Mouse (Mus musculus) testis, adult 2 months (tissue): ENCODE measurements at regions not wholly inside any gene's neighbourhood (a gene's known extent, or its start where the extent isn't known, plus 50 kb on each side); places are given as distances from the start of the nearest gene placed in this dataset.

ENCODE experiments used
- CTCF ChIP-seq: fragments of 200-500 bp; IDR thresholded peaks from 2 replicates; pipeline ENCODE4 v1.5.1; 2012; ENCODE audit warnings: low read depth, mild to moderate bottlenecking, inconsistent platforms, low read length, moderate library complexity; ENCODE audit not compliant: control insufficient read depth, insufficient read depth, insufficient replicate concordance
- POLR2A ChIP-seq: fragments of 200-500 bp; IDR thresholded peaks from 2 replicates; pipeline ENCODE4 v1.6.1; 2012; ENCODE audit warnings: low read depth, mild to moderate bottlenecking, inconsistent platforms, low read length, moderate library complexity; ENCODE audit not compliant: control insufficient read depth

DNA sequence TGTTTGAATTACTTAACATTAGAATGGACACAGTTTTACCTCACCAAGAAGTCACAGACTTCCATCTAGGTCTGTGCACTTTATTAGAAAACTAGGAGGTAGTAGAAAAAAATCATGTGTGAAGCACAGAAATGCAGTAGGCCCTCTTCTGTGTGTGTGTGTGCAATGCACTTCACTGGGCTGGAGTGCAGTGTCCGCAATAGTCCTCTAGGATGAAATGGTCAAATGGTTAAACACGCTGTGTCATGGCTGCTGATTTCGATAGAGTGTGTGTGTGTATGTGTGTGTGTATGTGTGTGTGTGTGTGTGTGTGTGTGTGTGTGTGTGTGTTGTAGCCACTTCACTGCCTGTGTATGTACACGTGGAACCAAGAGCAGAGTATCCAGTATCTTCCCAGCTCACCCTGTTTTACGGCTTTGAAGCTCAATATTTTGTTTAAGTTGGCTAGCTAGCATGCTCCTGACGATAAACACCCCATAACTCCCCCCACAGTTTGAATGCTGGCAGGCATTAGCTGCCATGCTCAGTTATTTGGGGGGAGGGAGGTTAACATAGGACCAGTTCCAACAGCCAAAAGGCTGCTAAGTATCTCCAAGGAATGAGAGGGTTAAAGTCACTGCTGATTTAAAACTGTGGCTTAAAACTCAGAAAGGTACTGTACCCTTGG lies 316.9 kb upstream of the Igfbp3 start:
- TF ChIP-seq CTCF (no peak), POLR2A (no peak)
